Mouse (Mus musculus) heart, adult 2 months (tissue): ENCODE measurements around the gene Qars.

ENCODE experiments used
- CTCF ChIP-seq: fragments of 200-600 bp; IDR thresholded peaks from 2 replicates; pipeline ENCODE4 v1.8.1; 2022; ENCODE audit warnings: antibody characterized with exemption, mild to moderate bottlenecking, moderate library complexity
- POLR2A ChIP-seq: fragments of 200-500 bp; IDR thresholded peaks from 2 replicates; pipeline ENCODE4 v1.6.1; 2011; ENCODE audit warnings: mild to moderate bottlenecking, low read depth, low read length, control low read depth; ENCODE audit not compliant: insufficient read depth

DNA sequence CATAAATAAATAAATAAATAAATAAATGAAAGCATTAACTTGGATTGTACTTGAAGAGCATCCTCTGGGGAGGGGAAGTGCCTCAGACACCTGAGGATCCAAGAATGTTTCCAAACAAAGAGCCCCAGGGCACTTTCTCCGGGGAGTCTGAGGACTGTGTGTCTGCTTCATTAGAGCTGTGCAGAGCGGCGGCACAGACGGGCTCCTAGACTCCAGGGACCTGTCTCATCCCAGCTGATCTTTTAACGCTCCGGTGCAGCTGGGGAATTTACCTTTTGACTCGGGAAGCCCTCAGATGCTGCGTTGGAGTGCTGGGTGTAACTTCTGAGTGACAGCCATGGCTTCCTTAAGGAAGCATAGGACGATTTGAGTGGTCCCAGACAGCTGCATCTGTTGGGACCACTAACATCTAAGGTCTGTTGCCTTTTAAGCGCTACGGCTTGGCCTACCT, 46.3 kb upstream of the Qars start, which contains the start of gene Klhdc8b:
- TF ChIP-seq CTCF (no peak), POLR2A (no peak)
